Mouse (Mus musculus) cerebellum, adult (tissue): Measurements from ENCODE around the gene Ttbk2.
A peak's percentile ranks its signal among the peaks of the same experiment; 100 is the strongest.

Source experiments
- ATAC-seq: cut with Nextera tagmentation; 2 replicates; pipeline ENCODE4 v1.9.2; 2017; ENCODE audit warnings: mild to moderate bottlenecking, moderate library complexity, mixed read lengths; ENCODE audit not compliant: insufficient number of reproducible peaks, low FRiP score, low TSS enrichment

The Ttbk2 gene

GRCm38 (mm10) chr2:120748041-120748440 lies 102.4 kb downstream of the Ttbk2 start:
- no peak for ATAC-seq

GRCm38 (mm10) chr2:120745496-120745895 lies 104.9 kb downstream of the Ttbk2 start:
- peak; percentile 49; the same call in 1 of the 2 replicates for ATAC-seq

GRCm38 (mm10) chr2:120731877-120732530 lies 118.4 kb downstream of the Ttbk2 start:
- ATAC-seq: no peak

GRCm38 (mm10) chr2:120731167-120731862 lies 119.1 kb downstream of the Ttbk2 start:
- ATAC-seq: peak; percentile 94

- ATAC-seq: peak; percentile 19; the same call in 1 of the 2 replicates
Observed at GRCm38 (mm10) chr2:120730639-120731166, 119.7 kb downstream of the Ttbk2 start.

GRCm38 (mm10) chr2:120729775-120730585 lies 120.4 kb downstream of the Ttbk2 start:
- ATAC-seq: no peak

GRCm38 (mm10) chr2:120724176-120724575 lies 126.2 kb downstream of the Ttbk2 start:
- ATAC-seq: no peak

GRCm38 (mm10) chr2:120723621-120724020 lies 126.8 kb downstream of the Ttbk2 start:
- ATAC-seq: no peak

- no peak for ATAC-seq
Observed at GRCm38 (mm10) chr2:120722491-120722890, 127.9 kb downstream of the Ttbk2 start.

GRCm38 (mm10) chr2:120721911-120722310 lies 128.5 kb downstream of the Ttbk2 start:
- ATAC-seq: no peak

GRCm38 (mm10) chr2:120720821-120721220 lies 129.6 kb downstream of the Ttbk2 start:
- no peak for ATAC-seq

GRCm38 (mm10) chr2:120718496-120718895 lies 131.9 kb downstream of the Ttbk2 start:
- no peak for ATAC-seq

GRCm38 (mm10) chr2:120713441-120713840 lies 137.0 kb downstream of the Ttbk2 start:
- no peak for ATAC-seq

- ATAC-seq: no peak
Observed at GRCm38 (mm10) chr2:120710948-120711347, 139.5 kb downstream of the Ttbk2 start.

GRCm38 (mm10) chr2:120710154-120710553 lies 140.2 kb downstream of the Ttbk2 start:
- ATAC-seq: no peak

GRCm38 (mm10) chr2:120707041-120707440 lies 143.4 kb downstream of the Ttbk2 start:
- no peak for ATAC-seq

GRCm38 (mm10) chr2:120702675-120703074 lies 147.7 kb downstream of the Ttbk2 start:
- no peak for ATAC-seq

GRCm38 (mm10) chr2:120700379-120700885 lies 150.0 kb downstream of the Ttbk2 start:
- no peak for ATAC-seq

GRCm38 (mm10) chr2:120697767-120698166 lies 152.6 kb downstream of the Ttbk2 start:
- no peak for ATAC-seq
